Mouse (Mus musculus) megakaryocyte, embryonic 14.5 days (primary cell): ENCODE data around the gene Gm15737.

Experiments used
- FLI1 ChIP-seq: IDR thresholded peaks from 2 replicates; pipeline ENCODE4 v1.6.1; 2012; ENCODE audit warnings: low read length, inconsistent platforms, mixed read lengths
- GATA1 ChIP-seq: IDR thresholded peaks from 3 replicates; pipeline ENCODE4 v1.6.1; 2012; ENCODE audit warnings: mixed read lengths, low read length, inconsistent platforms, borderline replicate concordance

DNA sequence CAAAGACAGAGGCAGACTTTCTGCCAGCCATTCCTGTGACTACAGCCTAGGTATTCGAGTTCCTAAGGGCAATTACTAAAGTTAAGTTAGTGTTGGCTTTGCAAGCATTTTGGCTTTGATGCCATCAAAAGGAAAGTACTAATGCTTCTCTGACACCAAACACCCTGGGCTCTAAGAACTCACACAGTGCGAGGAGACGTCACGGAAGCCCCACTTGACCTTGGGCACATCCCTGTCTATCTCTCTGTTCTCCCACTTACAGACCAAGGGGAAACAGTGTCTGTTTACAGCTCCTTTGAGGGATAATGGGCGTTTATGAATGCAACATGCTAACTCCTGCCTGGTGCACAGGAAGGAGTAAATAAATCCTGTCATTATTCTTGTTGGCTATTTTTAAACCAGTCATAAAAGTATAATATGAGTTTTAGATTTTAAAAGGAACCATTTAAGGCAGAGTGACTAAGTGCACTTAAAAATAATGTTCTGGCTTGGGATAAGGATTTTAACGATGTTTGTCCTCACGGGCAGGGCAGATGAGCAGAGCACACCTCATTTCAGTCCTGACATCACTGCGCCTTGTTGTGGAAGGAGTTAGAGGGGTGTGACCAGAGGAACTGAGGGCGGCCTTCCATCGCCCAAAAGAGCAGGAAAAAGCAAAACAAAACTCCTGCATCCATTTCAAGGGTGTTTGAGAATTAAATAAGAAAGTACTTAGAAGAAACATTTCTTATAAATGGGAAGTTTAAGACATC lies 52.0 kb downstream of the Gm15737 start:
- TF ChIP-seq GATA1: no peak
- no peak for TF ChIP-seq FLI1
